Mouse (Mus musculus) splenic B cell, adult 2 months (primary cell): ENCODE measurements around the gene Hdhd3.
"Not testable (repeated sequence)": the region's sequence is repeated elsewhere in the genome, so short reads cannot be mapped to it uniquely, and the experiment has no call there.

Experiments
- DNase-seq: peaks from one replicate; pipeline ENCODE4 v3.0.0-alpha.2; 2011; ENCODE audit warnings: low read depth, low spot score
- H3K27me3 ChIP-seq: 2 replicates; pipeline ENCODE4 v1.6.1; 2012; ENCODE audit warnings: mild to moderate bottlenecking, low read length, moderate library complexity, mixed read lengths; ENCODE audit not compliant: control insufficient read depth, poor library complexity, insufficient read depth, severe bottlenecking
- H3K36me3 ChIP-seq: 2 replicates; pipeline ENCODE4 v1.6.1; 2012; ENCODE audit warnings: mild to moderate bottlenecking, low read length, moderate library complexity, mixed read lengths; ENCODE audit not compliant: control insufficient read depth, poor library complexity, insufficient read depth, severe bottlenecking

Gene Hdhd3

DNA sequence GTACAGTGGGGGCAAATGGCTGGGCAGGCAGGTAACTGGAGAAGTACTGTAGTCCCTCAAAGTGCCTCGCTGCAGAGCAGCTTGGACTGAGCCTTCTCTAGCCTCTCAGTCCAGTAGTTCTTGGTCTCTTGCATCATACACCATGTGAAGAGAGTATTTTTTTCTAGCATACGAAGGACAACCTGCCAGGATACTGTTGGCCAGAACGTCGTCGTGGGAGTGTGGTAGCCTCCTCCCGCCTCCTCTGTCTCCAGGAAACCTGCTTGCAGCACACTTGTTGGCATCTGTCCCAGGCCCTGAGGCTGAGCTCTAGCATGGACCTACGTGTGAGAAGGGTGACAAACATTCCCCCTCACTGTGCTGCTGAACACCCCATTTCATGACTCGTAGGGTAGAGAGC is 6.5 kb downstream of the Hdhd3 start:
- Histone ChIP-seq H3K27me3 (no peaks in the 10 kb centered on the region), H3K36me3 (no peaks in the 10 kb centered on the region)
- no peak for DNase-seq

DNA sequence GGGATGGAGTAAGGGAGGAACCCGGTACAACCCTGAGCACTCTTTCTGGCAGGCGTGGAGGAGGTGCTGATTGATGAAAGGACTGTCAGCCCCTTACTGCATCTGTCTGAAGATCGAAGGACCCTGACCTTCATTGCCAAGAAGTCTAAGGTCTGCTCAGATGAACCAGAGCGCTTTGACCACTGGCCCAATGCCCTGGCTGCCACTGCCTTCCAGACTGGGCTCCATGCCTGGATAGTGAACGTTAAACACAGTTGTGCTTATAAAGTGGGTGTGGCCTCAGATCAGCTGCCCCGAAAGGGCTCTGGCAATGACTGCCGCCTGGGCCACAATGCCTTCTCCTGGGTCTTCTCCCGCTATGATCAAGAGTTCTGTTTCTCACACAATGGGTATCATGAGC is 7.3 kb downstream of the Hdhd3 start:
- DNase-seq, result no peak
- H3K27me3 ChIP-seq, result no peaks in the 10 kb centered on the region

DNA sequence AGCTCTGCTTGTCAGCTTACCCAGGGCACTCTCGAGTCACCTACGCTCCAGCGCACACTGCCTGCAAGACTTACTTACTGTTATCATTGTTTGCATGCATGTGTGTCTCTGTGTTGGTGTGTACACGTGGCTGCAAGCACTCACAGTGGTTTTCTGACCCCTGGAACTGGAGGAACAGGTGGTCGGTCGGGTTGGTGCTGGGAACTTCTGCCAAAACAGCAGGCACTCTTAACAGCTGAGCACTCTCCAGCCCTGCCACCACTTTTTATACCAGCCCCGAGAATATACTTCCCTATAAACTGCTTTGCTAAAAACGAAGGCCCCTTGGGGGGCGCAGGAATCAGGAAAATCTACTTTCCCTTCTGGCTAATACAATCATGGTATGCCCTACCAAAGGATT is 9.0 kb downstream of the Hdhd3 start:
- Histone ChIP-seq H3K36me3 (no peaks in the 10 kb centered on the region), H3K27me3 (no peaks in the 10 kb centered on the region)
- DNase-seq, result no peak

More for the DNA sequence above, 7.3 kb downstream of the Hdhd3 start:
- H3K36me3 ChIP-seq, result no peaks in the 10 kb centered on the region

DNA sequence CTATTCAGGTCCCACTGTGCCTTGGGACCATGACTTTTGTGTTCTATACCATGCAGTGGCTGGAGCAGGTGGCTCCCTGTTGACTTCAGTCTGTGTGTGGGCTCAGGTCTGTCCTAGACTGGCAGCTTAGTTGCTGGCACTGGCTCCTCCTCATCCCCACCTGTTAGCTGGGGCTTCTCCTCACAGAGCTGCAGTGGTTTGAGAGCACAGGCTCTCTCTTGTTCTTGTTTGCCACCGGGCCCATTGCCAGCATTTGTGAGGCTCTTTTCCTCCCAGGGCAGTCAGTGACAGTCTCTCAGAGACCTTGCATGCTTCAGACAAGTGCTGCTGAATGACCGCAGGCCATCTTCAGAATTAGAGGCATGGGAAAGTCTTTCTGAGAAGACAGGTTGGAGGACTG is 10.6 kb downstream of the Hdhd3 start:
- no peaks in the 10 kb centered on the region for H3K36me3 ChIP-seq
- H3K27me3 ChIP-seq, result no peaks in the 10 kb centered on the region
- no peak for DNase-seq

DNA sequence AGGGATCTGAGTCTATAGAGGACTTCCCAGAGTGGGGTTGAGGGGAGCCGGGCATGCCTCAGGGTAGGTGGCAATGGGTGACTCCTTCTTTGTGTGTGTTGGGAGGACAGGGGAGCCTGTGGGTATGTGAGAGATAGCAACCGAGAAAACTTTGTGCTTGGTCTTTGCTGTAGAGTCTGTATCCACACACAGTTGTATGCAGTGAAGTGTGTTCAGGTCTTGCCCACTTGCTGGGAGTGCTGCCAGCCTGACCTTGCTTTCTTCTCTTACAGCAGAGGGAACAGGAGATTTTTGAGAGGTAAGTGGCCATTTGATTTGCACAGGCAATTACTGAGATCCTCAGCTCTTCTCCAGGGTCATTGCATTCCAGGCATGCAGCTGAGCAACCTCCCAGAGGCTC is 15.4 kb downstream of the Hdhd3 start:
- no peak for DNase-seq
- no peaks in the 10 kb centered on the region for H3K27me3 ChIP-seq
- H3K36me3 ChIP-seq, result no peaks in the 10 kb centered on the region

DNA sequence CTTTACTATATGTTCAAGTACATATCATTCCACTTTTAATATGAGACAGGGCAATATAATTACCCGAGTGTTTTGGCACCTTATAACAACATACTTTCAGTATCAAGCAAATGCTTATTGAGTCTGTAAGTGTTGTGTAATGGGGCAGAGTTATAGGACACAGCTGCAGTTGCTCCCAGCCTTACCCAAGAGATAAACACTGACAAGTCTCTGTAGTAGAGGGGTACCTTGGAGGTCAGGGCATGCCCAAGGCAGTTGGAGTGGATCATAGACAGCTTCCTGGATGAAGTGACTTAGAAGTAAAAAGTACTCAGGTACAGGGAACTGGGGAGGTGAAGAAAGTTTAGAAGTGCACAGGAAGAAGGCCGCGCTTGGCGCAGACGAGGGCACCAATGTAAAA is 16.1 kb downstream of the Hdhd3 start:
- Histone ChIP-seq H3K36me3 (no peaks in the 10 kb centered on the region), H3K27me3 (no peaks in the 10 kb centered on the region)
- DNase-seq, result no peak

DNA sequence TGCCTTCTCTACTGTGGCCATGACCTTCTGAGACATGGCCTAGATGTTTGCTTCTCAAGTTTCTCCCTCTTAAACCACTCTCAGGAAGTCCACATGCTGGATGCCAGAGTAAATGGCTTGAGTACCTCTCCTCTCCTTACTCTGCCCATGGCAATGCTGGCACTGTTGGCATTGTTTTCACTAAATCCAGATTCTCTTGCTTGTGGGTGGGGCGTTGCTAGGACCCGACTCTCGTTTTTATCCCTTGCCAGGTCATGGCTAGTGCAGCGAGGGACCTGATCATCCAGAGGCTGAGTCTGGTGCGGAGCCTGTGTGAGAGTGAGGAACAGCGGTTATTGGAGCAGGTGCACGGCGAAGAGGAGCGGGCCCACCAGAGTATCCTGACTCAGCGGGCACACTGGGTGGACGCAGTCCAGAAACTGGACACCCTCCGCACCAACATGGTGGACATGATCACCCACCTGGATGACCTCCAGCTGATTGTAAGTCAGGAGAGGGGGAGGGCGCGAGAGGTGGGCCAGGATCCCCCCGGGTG is 17.0 kb downstream of the Hdhd3 start:
- Histone ChIP-seq H3K36me3 (no peaks in the 10 kb centered on the region), H3K27me3 (no peaks in the 10 kb centered on the region)
- DNase-seq, result no peak

DNA sequence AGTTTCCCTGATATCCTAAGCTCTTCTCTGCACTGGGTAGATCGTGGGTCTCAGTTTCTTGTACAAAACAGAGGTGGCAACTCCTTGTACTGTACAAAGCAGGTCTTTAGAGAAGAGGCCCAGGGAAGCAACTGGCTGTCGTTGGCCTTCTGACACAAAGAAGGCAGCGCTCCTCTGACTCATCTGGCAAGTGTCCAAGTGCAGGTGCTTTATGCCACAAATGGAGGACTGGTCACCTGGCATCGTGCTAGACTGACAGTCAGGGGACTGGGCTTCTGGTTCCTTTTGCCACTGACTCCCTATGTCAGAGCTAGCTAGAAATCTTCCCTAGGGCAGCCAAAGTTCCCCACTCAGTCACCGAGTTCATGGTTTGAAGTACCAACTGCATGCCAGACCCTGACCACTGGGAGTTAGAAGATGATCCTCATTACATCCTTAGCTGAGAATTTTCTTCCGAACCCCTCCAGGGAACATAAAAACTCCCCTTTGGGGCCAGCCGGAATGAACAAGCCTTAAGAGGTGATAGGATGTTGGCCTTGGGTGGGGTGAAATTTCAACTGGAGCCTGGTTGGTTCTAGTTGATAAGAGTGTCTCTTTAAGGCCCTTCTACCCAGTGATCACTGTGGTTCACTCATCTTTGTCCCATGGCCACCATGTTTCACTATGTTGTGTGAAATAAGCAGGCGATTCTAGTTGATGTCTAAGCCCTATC is 17.7 kb downstream of the Hdhd3 start:
- no peaks in the 10 kb centered on the region for H3K27me3 ChIP-seq
- no peaks in the 10 kb centered on the region for H3K36me3 ChIP-seq
- no peak for DNase-seq

DNA sequence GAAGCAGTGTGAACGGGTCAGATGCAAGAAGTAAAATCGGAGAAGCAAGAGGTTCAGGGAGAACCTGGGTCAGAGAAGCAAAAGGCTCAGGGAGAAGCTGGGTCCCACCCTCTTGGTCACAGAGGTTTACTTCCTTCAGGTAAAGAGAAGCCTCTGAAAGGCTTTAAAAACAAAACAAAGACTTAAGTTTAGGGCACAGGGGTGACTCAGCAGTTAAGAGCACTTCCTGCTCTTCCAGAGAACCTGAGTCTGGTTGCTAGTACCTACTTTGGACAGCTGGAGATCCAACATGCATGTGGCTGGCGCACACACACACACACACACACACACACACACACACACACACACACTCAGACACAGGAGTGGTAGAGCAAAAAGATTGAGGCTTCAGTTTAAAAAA is 18.3 kb downstream of the Hdhd3 start:
- H3K36me3 ChIP-seq, result no peaks in the 10 kb centered on the region
- DNase-seq, result no peak

DNA sequence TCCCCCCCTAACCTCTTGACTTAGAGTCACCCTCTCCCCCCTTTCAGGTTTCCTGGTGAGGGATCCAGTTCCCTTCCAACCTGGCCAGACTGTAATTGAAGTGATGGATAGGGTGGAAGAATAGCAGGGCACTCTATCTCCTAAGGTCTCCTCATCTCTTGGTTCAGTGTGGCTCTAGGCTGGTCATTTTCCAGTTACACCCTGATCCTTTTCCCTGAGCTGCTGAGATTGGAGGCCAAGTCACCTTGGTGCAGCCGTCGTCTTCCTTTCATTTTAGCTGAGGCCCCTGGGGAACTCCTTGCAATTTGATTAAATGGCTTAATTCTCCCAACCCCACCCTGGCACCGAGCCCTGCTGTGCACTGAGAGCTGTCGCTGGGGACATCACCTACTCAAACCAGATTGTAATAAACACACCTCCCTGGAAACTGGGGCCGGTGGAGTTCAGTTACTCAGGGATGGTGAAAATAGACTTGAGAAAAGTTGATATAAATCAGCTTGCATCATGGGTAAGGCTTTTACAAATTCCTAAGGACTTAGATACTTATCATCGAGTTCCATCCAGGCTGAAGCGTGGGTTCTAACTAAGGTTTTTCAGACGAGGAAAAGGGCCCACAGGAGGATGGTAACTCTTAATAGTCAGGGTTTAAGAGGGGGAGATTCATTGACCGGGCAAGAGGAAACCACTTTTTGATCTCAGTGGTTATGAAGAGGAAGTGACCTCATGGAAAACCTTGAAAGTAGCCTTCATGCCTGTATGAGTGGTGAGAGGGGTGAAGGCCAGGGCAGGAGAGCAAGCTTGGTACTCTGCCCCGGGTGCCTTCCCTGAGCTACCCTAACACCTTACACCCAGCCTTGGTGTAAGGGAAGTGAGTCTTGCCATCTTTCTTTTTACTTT is 22.3 kb downstream of the Hdhd3 start:
- H3K36me3 ChIP-seq, result no peaks in the 10 kb centered on the region
- peak; percentile 86 for DNase-seq
- no peaks in the 10 kb centered on the region for H3K27me3 ChIP-seq

More for the DNA sequence above, 18.3 kb downstream of the Hdhd3 start:
- no peaks in the 10 kb centered on the region for H3K27me3 ChIP-seq

DNA sequence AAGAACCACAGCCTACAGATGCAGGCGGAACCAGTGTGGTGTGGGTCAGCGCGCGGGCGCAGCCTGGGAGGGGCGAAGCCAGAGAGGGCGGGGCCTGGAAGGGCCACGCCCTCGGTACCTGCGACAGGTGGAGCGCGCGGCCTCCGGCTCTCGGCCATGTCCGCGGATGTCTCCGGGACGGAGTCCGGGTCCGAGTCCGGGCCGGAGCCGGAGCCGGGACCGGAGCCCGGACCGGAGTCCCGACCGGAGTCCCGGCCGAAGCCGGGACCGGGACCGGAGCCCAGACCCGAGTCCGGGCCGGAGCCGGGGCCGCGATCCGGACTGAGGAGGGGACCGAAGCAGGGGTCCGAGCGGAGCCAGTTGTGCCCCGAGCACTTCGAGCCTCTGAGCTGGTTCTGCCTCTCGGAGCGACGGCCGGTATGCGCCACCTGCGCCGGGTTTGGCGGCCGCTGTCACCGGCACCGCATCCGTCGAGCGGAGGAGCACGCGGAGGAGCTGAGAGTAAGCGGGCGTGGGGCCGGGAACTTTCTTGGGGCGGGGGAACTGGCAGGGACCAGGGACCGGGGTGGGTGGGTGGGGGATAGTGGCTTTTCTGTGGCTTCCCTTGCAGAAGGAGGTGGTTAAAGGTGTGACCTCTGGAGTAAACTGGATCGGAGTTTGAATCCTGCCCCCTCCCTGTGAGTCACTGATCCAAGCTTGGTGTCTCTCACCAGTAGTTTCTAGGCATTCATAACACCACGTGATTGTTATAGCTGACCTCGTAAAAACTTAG is 23.1 kb downstream of the Hdhd3 start, which contains the start of gene Bspry:
TSS of gene Bspry (plus strand) at position 117 of the 772 bp plus-strand sequence.
- no peaks in the 10 kb centered on the region for H3K36me3 ChIP-seq
- DNase-seq, result peak; percentile 75
- H3K27me3 ChIP-seq, result no peaks in the 10 kb centered on the region

DNA sequence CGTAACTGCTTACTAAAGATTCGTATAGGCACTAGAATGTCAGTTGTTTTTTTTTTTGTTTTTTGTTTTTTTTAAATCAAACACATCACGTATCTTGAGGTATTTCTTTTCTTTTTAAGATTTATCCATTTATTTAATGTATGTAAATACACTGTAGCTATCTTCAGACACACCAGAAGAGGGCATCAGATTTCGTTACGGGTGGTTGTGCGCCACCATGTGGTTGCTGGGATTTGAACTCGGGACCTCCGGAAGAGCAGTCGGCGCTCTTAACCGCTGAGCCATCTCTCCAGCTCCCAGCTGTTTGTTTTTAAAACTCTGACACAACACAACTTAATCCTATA is 23.7 kb downstream of the Hdhd3 start:
- not testable (repeated sequence) for H3K36me3 ChIP-seq, H3K27me3 ChIP-seq, DNase-seq

DNA sequence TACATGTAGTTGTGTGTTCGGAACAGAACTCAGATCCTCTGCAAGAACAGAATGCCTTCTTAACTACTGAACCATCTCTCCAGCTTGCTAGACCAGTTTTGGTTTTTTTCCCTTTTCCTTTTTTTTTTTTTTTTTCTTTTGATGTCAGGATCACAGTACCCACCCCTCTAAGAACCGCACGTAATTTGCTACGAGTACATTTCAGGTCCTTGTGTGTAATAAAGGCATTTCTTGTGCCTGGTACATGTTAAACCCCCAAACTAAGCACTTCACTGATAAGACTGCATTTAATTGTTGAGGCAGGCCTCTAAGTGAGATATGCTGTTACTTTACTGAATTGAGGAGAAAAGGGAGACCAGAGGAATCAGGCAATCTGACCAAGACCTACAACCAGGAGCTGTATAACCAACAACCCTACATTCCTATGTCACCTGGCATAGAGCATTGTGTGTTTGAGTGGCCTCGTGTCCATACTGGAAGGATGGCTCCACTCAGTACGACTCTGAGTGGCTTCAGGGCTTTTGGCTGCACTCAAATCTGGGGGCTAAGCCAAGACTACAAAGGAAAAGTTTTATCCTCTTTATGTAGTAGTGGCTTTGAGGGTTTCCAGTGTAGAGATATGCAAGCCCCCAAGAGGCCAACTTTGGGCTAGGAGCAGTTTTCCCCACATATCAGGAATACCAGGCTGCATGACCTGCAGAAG is 25.6 kb downstream of the Hdhd3 start:
- no peak for DNase-seq
- H3K36me3 ChIP-seq, result no peaks in the 10 kb centered on the region
- H3K27me3 ChIP-seq, result no peaks in the 10 kb centered on the region

DNA sequence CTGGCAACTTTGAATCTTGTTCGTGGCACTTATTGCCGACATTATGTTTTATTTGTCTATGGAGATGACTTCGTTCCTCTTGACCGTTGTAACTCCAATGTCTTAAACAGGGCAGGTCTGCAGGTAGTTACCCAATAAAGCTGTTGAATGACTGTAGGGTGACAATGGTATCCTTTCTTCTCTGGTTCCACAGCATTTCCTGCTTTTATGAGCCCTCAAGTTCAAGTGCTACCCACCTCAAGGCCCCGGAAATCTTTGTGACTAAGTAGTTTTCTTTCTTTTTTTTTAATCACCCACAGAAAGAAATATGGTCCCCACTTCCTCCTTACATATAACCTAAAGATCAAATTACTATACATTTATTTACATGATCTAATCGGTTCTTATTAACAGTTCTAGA is 27.5 kb downstream of the Hdhd3 start:
- no peak for DNase-seq
- H3K27me3 ChIP-seq, result no peaks in the 10 kb centered on the region

More for the DNA sequence above, 27.5 kb downstream of the Hdhd3 start:
- no peaks in the 10 kb centered on the region for H3K36me3 ChIP-seq
